Mouse (Mus musculus): Measurements from ENCODE around the gene Chp1.

DNA sequence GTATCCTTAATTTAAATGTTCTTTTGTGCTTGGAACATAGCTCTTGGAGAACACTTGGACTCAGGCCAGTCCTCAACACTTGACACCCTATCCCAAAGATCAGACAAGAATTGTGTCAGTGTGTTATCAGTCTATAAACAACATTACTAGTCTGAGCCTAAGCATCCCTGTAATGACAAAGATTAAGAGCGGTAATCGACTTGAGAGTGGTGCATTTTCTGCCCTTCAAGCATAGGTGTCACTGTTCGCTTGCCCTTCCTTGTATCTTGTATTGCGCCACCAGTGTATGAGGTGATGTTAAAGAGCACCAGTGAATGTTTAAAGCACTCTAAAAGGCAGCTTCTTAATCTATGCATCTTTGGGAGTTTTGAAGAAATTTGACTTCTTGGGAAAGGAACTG, 59.5 kb downstream of the Chp1 start:
- TF ChIP-seq CTCF (IDR thresholded peaks at IDR 0.05; ENCODE audit: borderline replicate concordance, extremely low read depth, insufficient read depth, insufficient read length) (no peak), POLR2A (IDR thresholded peaks at IDR 0.05; ENCODE audit: borderline replicate concordance, extremely low read depth, insufficient read depth, insufficient read length, poor library complexity, severe bottlenecking) (no peak)

Data from brain, embryonic 14.5 days (tissue).